Mouse (Mus musculus) embryo, embryonic 11.5 days (tissue): ENCODE data around the gene Pou2f2.
"Not testable (repeated sequence)": the region's sequence is repeated elsewhere in the genome, so short reads cannot be mapped to it uniquely, and the experiment has no call there.

Source experiments
- DNase-seq: peaks from one replicate; pipeline ENCODE4 v3.0.0-alpha.2; 2012; ENCODE audit warnings: low read depth, low spot score

The Pou2f2 gene

DNA sequence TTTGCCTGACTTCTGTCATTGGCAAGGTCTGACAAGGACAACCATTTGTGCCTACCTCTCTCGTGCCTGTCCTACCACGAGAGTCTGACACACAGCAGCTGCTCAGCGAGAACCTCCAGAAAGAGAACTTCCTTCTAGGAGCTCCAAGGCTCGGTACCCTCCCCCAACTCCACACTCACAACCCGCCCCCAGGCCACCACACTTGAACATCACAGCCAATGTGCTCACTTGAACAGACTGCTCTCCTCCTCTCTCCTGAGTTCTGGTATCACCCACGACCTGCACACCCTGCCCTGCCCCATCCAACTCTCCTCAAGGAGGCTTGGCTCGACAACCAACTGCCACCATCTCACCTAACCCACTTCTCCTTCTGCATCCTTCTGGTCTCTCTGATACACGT is 115.6 kb downstream of the Pou2f2 start:
- no peak for DNase-seq

DNA sequence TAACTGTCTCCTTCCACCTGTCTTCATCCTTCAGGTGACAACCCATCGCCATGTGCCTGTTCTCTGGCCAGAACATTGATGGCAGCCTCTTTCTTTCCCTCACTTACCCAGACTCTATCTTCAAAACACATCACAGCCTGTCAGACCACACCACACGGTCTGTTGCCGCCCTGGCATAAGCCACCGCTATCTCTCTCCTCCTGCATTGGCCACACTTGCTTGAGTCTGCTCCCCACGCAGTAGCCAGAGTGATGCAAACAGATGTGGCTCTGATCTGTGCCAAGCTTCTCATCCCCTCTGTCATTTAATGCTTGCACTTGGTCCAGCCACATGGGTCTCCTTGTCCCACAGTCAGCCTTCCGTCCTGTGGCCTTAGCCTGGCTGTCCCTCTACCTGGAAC is 116.2 kb downstream of the Pou2f2 start:
- DNase-seq, result no peak

DNA sequence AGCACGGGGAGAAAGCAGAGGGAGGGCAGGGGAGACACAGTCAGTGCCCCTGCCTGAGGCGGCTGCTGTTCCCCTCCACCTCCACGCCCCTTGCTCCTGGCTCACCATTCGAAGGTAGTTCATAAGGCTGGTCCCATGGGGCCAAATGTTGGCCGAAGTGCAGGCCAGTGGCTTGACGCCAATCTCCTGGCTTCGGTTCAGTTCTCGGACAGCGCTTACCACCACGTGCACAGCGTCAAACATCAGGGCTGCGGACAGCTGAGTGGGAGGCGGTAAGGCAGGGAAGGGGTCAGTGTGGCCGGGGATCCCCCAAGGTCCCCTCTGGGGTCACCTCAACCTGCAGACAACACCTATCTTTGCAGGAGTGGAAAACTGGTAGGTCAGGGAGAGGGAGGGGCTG is 120.7 kb downstream of the Pou2f2 start:
- DNase-seq, result no peak

DNA sequence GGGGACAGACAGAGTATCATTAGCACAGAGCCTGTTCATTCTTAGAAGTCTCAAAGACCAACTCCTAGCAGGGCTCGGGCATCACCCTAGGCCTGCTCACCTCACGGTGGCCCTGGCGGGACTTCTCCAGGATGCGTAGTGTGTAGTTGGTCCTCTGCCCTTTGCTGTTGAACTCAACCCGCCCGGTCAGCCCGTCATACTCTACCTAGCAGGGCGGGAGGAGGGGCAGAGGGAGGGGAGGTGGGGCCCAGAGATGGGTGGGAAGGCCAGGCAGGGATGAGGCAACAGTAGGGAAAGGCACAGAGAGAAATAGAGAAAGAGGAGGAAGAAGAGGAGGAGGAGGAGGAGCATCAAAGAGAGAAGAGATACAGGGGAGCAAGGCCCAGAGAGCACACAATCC is 121.1 kb downstream of the Pou2f2 start:
- no peak for DNase-seq

DNA sequence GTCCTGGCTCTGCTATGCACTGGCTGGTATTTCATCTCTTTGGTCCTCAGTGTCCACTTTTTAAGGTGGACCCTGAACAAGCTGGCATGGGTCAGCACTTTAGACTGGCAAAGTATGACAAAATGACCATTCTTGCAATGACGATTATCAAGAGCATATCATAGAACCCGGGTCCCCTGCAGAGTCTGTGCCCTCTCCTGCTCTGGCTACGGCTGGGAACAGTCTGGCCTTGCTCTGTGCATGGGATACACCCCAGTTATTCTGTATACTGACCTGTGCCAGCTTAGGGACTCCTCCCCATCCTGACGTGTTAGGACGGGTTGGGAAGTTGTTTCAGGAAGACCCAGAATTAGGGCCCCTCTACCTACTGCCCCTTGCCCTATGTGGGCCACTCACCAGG is 121.6 kb downstream of the Pou2f2 start:
- DNase-seq, result no peak

DNA sequence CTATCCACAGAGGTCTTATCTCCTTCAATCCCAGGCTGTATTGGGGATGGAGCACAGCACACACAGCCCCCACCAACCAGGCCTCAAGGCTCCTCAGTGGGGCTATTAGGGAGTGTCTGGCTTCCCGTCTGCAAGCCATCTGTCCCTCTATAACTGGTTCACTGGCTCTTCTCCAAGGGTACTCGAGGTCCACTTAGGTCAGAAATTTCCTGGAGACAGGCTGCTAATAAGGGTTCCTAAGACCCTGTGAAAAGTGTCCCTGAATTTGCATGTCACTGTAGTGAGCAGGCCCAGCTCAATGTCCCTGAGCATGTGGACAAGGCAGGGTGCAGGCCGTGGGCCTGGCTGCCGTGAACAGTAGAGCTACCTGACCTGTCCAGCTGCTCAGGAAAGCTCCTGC is 122.6 kb downstream of the Pou2f2 start:
- no peak for DNase-seq

DNA sequence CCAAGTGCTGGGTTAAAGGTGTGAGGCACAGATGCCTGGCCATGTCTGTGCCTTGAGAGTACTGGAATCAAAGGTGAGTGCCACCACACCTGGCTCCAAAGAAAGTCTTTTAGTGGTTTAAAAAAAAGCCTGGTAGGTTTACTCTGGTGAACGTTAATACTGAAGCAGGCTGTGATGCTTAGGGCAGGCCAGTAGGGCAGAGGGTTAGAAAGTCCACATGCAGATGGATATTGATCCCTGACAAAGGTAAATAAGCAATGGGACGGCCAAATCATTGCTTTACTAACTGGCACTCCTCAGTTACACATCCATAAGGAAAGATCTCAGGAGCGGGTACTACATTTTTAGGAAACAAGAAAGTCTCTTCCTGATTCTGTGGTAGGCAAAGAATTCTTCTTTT is 126.9 kb downstream of the Pou2f2 start:
- no peak for DNase-seq

DNA sequence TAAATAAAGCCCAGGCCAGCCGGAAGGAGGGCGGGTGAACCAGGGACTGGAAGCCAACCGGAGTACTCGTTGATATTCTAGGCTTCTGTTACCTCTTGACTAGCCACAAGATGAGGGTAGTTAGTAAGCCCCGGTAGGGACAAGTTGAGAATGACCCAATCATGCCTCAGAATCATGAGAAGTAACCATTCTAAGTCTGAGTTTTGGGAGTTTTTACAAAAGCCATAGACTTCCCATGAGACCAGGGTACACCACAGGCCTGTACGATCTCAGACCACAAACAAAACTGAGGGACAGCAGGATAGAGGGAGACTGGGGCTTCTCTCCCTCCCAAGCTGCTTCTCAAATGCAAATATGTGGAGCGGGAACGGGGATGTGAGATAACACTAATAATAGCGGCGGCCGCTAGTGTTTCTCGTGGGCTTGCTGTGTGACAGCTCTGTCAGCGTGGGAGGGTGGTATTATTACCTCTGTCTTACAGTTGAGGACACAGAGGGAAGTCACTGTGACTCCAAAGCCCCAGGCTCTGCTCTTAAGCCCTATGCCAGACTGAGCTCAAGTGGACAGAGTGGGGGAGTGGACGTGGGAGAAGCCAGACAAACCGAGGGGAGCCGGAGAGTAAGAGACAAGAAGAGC is 130.1 kb downstream of the Pou2f2 start:
- DNase-seq, result no peak

DNA sequence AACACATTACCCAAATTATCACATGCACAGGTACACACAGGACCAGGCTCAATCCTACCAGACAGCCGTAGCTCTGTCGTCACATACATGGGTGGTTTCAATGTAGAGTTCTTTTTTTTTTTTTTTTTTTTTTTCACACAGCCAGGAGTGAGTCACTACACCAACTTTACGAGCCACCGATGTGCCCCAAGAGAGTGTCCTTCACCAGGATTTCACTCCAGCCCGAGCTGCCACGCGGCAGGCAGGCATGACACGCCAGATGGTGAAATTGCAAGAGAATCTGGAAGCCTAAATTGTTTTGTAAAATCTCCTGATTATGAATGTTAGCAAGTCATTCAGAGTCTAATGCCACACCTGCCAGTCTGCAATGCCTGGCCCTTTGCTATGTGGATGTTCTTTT is 132.2 kb downstream of the Pou2f2 start:
- DNase-seq, result no peak

DNA sequence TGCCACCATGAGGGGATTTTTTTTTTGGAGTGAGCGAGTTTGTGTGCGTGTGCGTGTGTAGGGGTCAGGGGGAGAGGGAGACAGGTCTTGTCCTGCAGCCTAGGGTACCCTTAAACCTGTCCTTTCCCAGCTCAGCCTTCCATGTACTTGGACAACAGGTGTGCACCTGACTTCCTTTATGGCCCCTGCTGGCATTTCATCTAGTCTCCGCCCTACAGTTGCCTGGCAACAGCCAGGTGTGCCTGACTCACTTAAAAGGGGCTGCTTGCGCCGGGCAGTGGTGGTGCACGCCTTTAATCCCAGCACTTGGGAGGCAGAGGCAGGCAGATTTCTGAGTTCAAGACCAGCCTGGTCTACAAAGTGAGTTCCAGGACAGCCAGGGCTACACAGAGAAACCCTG is 134.9 kb downstream of the Pou2f2 start:
- not testable (repeated sequence) for DNase-seq

DNA sequence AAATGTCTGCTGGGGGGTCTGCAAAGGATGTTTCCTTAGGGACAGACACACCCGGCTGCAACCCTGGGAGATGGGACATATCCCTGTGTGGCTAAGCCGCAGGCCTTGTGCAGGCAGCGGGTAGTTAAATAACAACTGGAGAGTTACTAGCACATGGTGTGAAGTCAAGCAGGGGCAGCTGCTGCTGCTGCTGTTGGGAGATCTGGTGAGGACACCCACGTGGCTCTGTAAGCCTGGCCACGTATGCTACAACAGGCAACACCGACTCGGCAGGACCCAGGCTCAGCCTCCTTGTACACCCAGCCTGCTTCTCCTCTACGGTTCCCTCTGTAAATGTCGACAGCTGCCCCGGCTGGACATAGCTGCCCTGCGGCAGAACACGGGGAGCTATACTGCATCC is 137.6 kb downstream of the Pou2f2 start:
- no peak for DNase-seq
